Mouse (Mus musculus) small intestine, adult 2 months (tissue): ENCODE results near the gene Srarp.

Experiments used
- CTCF ChIP-seq: fragments of 200-500 bp; IDR thresholded peaks from 2 replicates; pipeline ENCODE4 v1.5.1; 2012; ENCODE audit warnings: low read depth, mild to moderate bottlenecking, control low read depth, inconsistent platforms, low read length, moderate library complexity, mixed read lengths; ENCODE audit not compliant: insufficient replicate concordance, insufficient read length; ENCODE audit errors: extremely low read depth
- POLR2A ChIP-seq: fragments of 200-500 bp; IDR thresholded peaks from 2 replicates; pipeline ENCODE4 v1.6.1; 2012; ENCODE audit warnings: low read depth, mild to moderate bottlenecking, control low read depth, inconsistent platforms, low read length, moderate library complexity

GRCm38 (mm10) chr4:141400171-141400570 is 35.7 kb downstream of the Srarp start:
- TF ChIP-seq CTCF (no peak), POLR2A (no peak)
